Mouse (Mus musculus) cerebellum, adult 2 months (tissue): Measurements from ENCODE around the gene Tmed11.
"Not testable (repeated sequence)": the region's sequence is repeated elsewhere in the genome, so short reads cannot be mapped to it uniquely, and the experiment has no call there.

Experiments
- CTCF ChIP-seq: fragments of 200-500 bp; IDR thresholded peaks from 2 replicates; pipeline ENCODE4 v1.5.1; 2011; ENCODE audit warnings: low read depth, mild to moderate bottlenecking, control low read depth, low read length, moderate library complexity, borderline replicate concordance; ENCODE audit not compliant: insufficient read depth
- POLR2A ChIP-seq: fragments of 200-500 bp; IDR thresholded peaks from 2 replicates; pipeline ENCODE4 v1.6.1; 2011; ENCODE audit warnings: low read length, control low read depth, borderline replicate concordance; ENCODE audit not compliant: insufficient read depth

GRCm38 (mm10) chr5:108790385-108790784 is 4.8 kb downstream of the Tmed11 start:
- not testable (repeated sequence) for TF ChIP-seq POLR2A, CTCF
